Mouse (Mus musculus) CH12.LX (cell line): Measurements from ENCODE around the gene Add2. TPM values are rescaled to one million over a fixed set of nuclear protein-coding genes. Genes with fewer than 3 reads are reported as not detected.

Experiments used
- DNase-seq: peaks from one replicate; pipeline ENCODE4 v3.0.0-alpha.2; 2013; ENCODE audit errors: extremely low read depth
- H3K27ac ChIP-seq: 2 replicates; pipeline ENCODE4 v1.5.1; 2012; ENCODE audit warnings: low read depth, mild to moderate bottlenecking, control low read depth, moderate library complexity; ENCODE audit not compliant: insufficient read depth
- H3K27me3 ChIP-seq: replicated peaks from 2 replicates; pipeline ENCODE3; 2012; ENCODE audit warnings: inconsistent platforms
- H3K36me3 ChIP-seq, 2 experiments: replicated peaks in 1 of 2; 2 replicates each; pipeline versions ENCODE3 to v1.6.1; 2012; ENCODE audit warnings: inconsistent platforms in 1 of 2, low read length in 1 of 2, mild to moderate bottlenecking in 1 of 2, mixed read lengths in 1 of 2, moderate library complexity in 1 of 2; ENCODE audit not compliant: control insufficient read depth in 1 of 2, insufficient read depth in 1 of 2
- H3K4me1 ChIP-seq, 2 experiments: 2 replicates each; pipeline ENCODE4 v1.6.1; 2012; ENCODE audit warnings: inconsistent platforms in 1 of 2, moderate library complexity in 1 of 2; ENCODE audit not compliant: insufficient read depth in 2 of 2, control insufficient read depth in 1 of 2
- H3K4me2 ChIP-seq: 2 replicates; pipeline ENCODE4 v1.6.1; 2012; ENCODE audit warnings: low read depth, mild to moderate bottlenecking, control low read depth; ENCODE audit not compliant: poor library complexity, insufficient read depth, severe bottlenecking
- H3K4me3 ChIP-seq, 3 experiments: fragments of 150-350 bp in 1 of 3; sonication (generic) in 1 of 3; replicated peaks in 1 of 3; 2 replicates each; pipeline versions ENCODE3 to v1.5.1; 2011 to 2012; ENCODE audit warnings: low read depth in 2 of 3, low read length in 2 of 3, mild to moderate bottlenecking in 2 of 3, moderate library complexity in 2 of 3, control low read depth in 1 of 3, improper control_type of control experiment in 1 of 3, inconsistent platforms in 1 of 3, mixed read lengths in 1 of 3; ENCODE audit not compliant: poor library complexity in 1 of 3
- H3K79me2 ChIP-seq: replicated peaks from 2 replicates; pipeline ENCODE4 v1.6.1; 2012; ENCODE audit warnings: mild to moderate bottlenecking, moderate library complexity; ENCODE audit not compliant: control insufficient read depth, poor library complexity, insufficient read depth, severe bottlenecking; ENCODE audit errors: extremely low read depth
- H3K9ac ChIP-seq: 2 replicates; pipeline ENCODE4 v1.6.1; 2012; ENCODE audit warnings: low read depth, mild to moderate bottlenecking, control low read depth, moderate library complexity; ENCODE audit not compliant: insufficient read depth
- H3K9me3 ChIP-seq: replicated peaks from 2 replicates; pipeline ENCODE3; 2012; ENCODE audit warnings: low read length, inconsistent platforms, mixed read lengths
- CHD1 ChIP-seq: IDR thresholded peaks from 2 replicates; pipeline ENCODE4 v1.6.1; 2012; ENCODE audit warnings: low read depth, low read length, improper control_type of control experiment, inconsistent platforms
- CHD2 ChIP-seq: IDR thresholded peaks from 2 replicates; pipeline ENCODE4 v1.6.1; 2011; ENCODE audit warnings: low read length, improper control_type of control experiment
- E2F4 ChIP-seq: IDR thresholded peaks from 2 replicates; pipeline ENCODE4 v1.6.1; 2011; ENCODE audit warnings: low read depth, low read length, improper control_type of control experiment; ENCODE audit not compliant: insufficient replicate concordance
- EP300 ChIP-seq: IDR thresholded peaks from 2 replicates; pipeline ENCODE4 v1.6.1; 2011; ENCODE audit warnings: low read length, improper control_type of control experiment
- HCFC1 ChIP-seq: IDR thresholded peaks from 2 replicates; pipeline ENCODE4 v1.6.1; 2012; ENCODE audit warnings: low read depth, mild to moderate bottlenecking, inconsistent platforms, low read length, improper control_type of control experiment
- IRF4 ChIP-seq: IDR thresholded peaks from 2 replicates; pipeline ENCODE4 v1.6.1; 2014; ENCODE audit warnings: low read depth, mild to moderate bottlenecking, inconsistent platforms, low read length, improper control_type of control experiment
- KAT2A ChIP-seq: IDR thresholded peaks from 2 replicates; pipeline ENCODE4 v1.6.1; 2012; ENCODE audit warnings: low read length, improper control_type of control experiment, inconsistent platforms; ENCODE audit not compliant: insufficient replicate concordance
- MAX ChIP-seq: IDR thresholded peaks from 2 replicates; pipeline ENCODE4 v1.6.1; 2011; ENCODE audit warnings: low read length, improper control_type of control experiment
- NRF1 ChIP-seq: IDR thresholded peaks from 2 replicates; pipeline ENCODE4 v1.6.1; 2014; ENCODE audit warnings: low read depth, mild to moderate bottlenecking, inconsistent platforms, low read length, improper control_type of control experiment, moderate library complexity
- POLR2A ChIP-seq: IDR thresholded peaks from 2 replicates; pipeline ENCODE4 v1.6.1; 2011; ENCODE audit warnings: low read depth, mild to moderate bottlenecking, improper control_type of control experiment, low read length
- RAD21 ChIP-seq: IDR thresholded peaks from 2 replicates; pipeline ENCODE4 v1.6.1; 2011; ENCODE audit warnings: low read depth, mild to moderate bottlenecking, low read length, improper control_type of control experiment, moderate library complexity
- RCOR1 ChIP-seq: conservative IDR thresholded peaks from 2 replicates; pipeline ENCODE4 v1.6.1; 2012; ENCODE audit warnings: low read depth, mild to moderate bottlenecking, inconsistent platforms, low read length, improper control_type of control experiment
- TCF12 ChIP-seq: IDR thresholded peaks from 2 replicates; pipeline ENCODE4 v1.6.1; 2014; ENCODE audit warnings: low read depth, mild to moderate bottlenecking, inconsistent platforms, low read length, improper control_type of control experiment
- ZKSCAN1 ChIP-seq: IDR thresholded peaks from 2 replicates; pipeline ENCODE4 v1.6.1; 2012; ENCODE audit warnings: low read depth, inconsistent platforms, low read length, improper control_type of control experiment, borderline replicate concordance
- dilution Hi-C: fragments of 300-500 bp; cut with MboI; formaldehyde crosslinking; loops from 2 replicates; pipeline ENCODE4 v1.14.3; 2020; ENCODE audit warnings: low sequenced_read_pairs; ENCODE audit not compliant: extremely low pct_unique_long_range_greater_than_20kb, extremely low pct_ligation_motif_present
- in situ Hi-C: fragments of 300-500 bp; cut with MboI; formaldehyde crosslinking; loops from 3 replicates; pipeline ENCODE4 v1.14.3; 2019; ENCODE audit warnings: low sequenced_read_pairs, low pct_ligation_motif_present, low pct_unique_long_range_greater_than_20kb, mixed read lengths
- polyA plus RNA-seq: library from polyadenylated mRNA; unstranded; fragments of >175 nt; gene quantifications from 2 replicates; pipeline ENCODE4 v1.2.1, GENCODE M21; 2012; ENCODE audit warnings: low read depth; ENCODE audit not compliant: insufficient read length
- total RNA-seq, 2 experiments: library from RNA; depleted of rRNA; stranded (reverse); fragments of 300-350 nt in 1 of 2; fragments of >200 nt in 1 of 2; gene quantifications; 2 replicates each; pipeline ENCODE4 v1.2.3; 2012 to 2014

The Add2 gene
- total and polyA plus RNA-seq, 3 experiments: 0.11 TPM; not detected in 2

- H3K4me1 ChIP-seq: no peaks in the 10 kb centered on the region
- DNase-seq: no peak
- no peak overlapping the region for H3K4me3 ChIP-seq
- H3K4me2 ChIP-seq: no peak overlapping the region
- no peak overlapping the region for H3K27ac ChIP-seq
- no peaks in the 10 kb centered on the region for H3K36me3 ChIP-seq
- H3K9me3 ChIP-seq: no peaks in the 10 kb centered on the region
- in situ Hi-C loops: no loop called here
- TF ChIP-seq KAT2A: no peak
- TF ChIP-seq ZKSCAN1: no peak
- no peak for TF ChIP-seq POLR2A
- no peak for TF ChIP-seq HCFC1
- TF ChIP-seq RAD21: no peak
- no peak overlapping the region for H3K9ac ChIP-seq
- no peaks in the 10 kb centered on the region for H3K79me2 ChIP-seq
- dilution Hi-C loops: no loop called here
- H3K27me3 ChIP-seq: peaks cover 75% of the 10 kb centered on the region
Observed at GRCm38 (mm10) chr6:86101451-86101850, 73.0 kb downstream of the Add2 start.

GRCm38 (mm10) chr6:86102874-86103273, 74.4 kb downstream of the Add2 start:
- no peak overlapping the region for H3K4me3 ChIP-seq
- dilution Hi-C loops: no loop called here
- no peak overlapping the region for H3K4me2 ChIP-seq
- no peak for DNase-seq
- H3K9me3 ChIP-seq: no peaks in the 10 kb centered on the region
- H3K36me3 ChIP-seq: no peaks in the 10 kb centered on the region
- no peaks in the 10 kb centered on the region for H3K4me1 ChIP-seq
- no peaks in the 10 kb centered on the region for H3K79me2 ChIP-seq
- no peak for TF ChIP-seq EP300
- no peak for TF ChIP-seq NRF1
- H3K27me3 ChIP-seq: peaks cover 72% of the 10 kb centered on the region
- H3K27ac ChIP-seq: no peak overlapping the region
- H3K9ac ChIP-seq: no peak overlapping the region
- in situ Hi-C loops: no loop called here

- TF ChIP-seq E2F4 (no peak), NRF1 (no peak), IRF4 (no peak), CHD1 (no peak), TCF12 (no peak), MAX (no peak), RCOR1 (no peak), CHD2 (no peak)
- TF ChIP-seq, all 38 proteins: peak for 0
- no peak for DNase-seq
- H3K4me2 ChIP-seq: no peak overlapping the region
- H3K79me2 ChIP-seq: no peaks in the 10 kb centered on the region
- in situ Hi-C loops (no loop called here), dilution Hi-C loops (no loop called here)
- H3K4me3 ChIP-seq: no peak overlapping the region
- no peaks in the 10 kb centered on the region for H3K9me3 ChIP-seq
- H3K4me1 ChIP-seq: no peaks in the 10 kb centered on the region
- no peaks in the 10 kb centered on the region for H3K36me3 ChIP-seq
- H3K27ac ChIP-seq: no peak overlapping the region
- peaks cover 74% of the 10 kb centered on the region for H3K27me3 ChIP-seq
- H3K9ac ChIP-seq: no peak overlapping the region
Observed at GRCm38 (mm10) chr6:86103614-86104013, 75.1 kb downstream of the Add2 start.
